Comparison of ENCODE assay signal across 16 mouse cellular contexts in genomic region chr13:99573021-99573420, GRCm38 (mm10).
"Had no signal": no experiment of that assay in that cellular context is flagged by ENCODE, and none has a peak within 500 bp of the region (broad histone marks: within the 10 kb centered on the region; RNA-seq: fewer than 3 reads in every experiment).

No protein-coding gene starts in this region.

- H3K4me3 ChIP-seq: neural tube, embryonic 13.5 days; neural tube, embryonic 15.5 days; stomach, embryonic 15.5 days had no signal

- H3K4me1 ChIP-seq: neural tube, embryonic 13.5 days; stomach, embryonic 15.5 days had no signal

- H3K9me3 ChIP-seq: neural tube, embryonic 13.5 days; neural tube, embryonic 15.5 days; stomach, embryonic 15.5 days had no signal

- H3K27ac ChIP-seq: neural tube, embryonic 13.5 days; neural tube, embryonic 15.5 days; stomach, embryonic 15.5 days; stomach, postnatal 0 days had no signal

- DNase-seq: retina, postnatal 1 day; right cerebral cortex, adult 18-20 months; right cerebral cortex, postnatal 14 days; right cerebral cortex, postnatal 25 days; right cerebral cortex, postnatal 4 days; spleen, adult 18-20 months; thymus, adult 18-20 months; thymus, adult 2 months; thymus, postnatal 14 days; thymus, postnatal 25 days; thymus, postnatal 36 days; thymus, postnatal 4 days had no signal

- H3K36me3 ChIP-seq: neural tube, embryonic 13.5 days; neural tube, embryonic 15.5 days; stomach, embryonic 15.5 days had no signal

- H3K9ac ChIP-seq: neural tube, embryonic 13.5 days; neural tube, embryonic 15.5 days; stomach, embryonic 15.5 days had no signal

- H3K27me3 ChIP-seq: neural tube, embryonic 13.5 days; neural tube, embryonic 15.5 days; stomach, embryonic 15.5 days had no signal

- H3K4me2 ChIP-seq: neural tube, embryonic 13.5 days; neural tube, embryonic 15.5 days; stomach, embryonic 15.5 days had no signal
